Mouse (Mus musculus): ENCODE data around the gene Npas3. TPM values are rescaled to one million over a fixed set of nuclear protein-coding genes. Genes with fewer than 3 reads are reported as not detected.

Npas3 gene
- polyA plus RNA-seq, 1 experiment from 2014 or later: 26.2 TPM

DNA sequence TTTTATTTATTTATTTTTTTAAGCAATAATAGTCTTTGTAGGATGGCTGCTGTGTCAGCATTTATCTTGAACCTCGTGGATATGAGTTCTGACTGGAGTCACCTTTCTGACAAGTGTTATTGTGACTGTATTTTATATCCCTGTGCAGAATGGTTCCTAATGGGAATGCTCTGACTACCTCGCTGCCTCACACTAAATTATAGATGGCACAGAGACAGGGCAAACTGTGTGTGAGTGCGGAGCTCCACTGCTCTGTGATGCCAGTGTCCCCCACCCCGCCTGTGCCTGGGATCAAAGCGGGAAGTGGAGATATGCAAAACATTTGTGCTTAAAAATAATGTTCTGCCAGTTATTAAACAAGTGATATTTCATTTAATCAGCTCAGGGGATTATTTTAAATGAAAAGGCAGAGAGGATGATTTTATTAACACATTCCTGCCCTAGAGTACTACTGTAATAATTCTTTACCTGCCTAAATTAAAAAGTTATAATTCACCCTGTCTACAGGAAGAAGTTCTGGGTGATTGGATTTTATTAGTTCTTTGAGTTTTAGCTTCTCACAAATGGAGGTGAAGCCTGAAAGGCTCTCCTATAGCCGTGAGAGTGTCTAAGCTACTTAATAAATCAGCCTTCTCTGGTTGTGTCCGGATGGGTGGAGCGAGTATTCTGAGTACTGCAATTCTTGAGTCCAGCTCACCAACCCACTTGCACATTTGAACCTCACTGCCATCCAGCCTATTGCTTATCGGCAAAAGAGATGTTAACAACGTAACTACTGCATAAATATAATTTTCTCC, 721.1 kb downstream of the Npas3 start:
- Histone ChIP-seq H3K4me1 (peaks cover 12% of the 10 kb centered on the region), H3K27ac (no peak overlapping the region), H3K9ac (no peak overlapping the region), H3K4me3 (no peak overlapping the region), H3K9me3 (replicated peaks) (no peaks in the 10 kb centered on the region), H3K4me2 (replicated peaks) (no peak overlapping the region), H3K36me3 (no peaks in the 10 kb centered on the region), H3K27me3 (no peaks in the 10 kb centered on the region)
- WGBS: 85% methylated on average over 10 of the region's 10 CpGs
- ATAC-seq (ENCODE audit: low FRiP score): no peak

DNA sequence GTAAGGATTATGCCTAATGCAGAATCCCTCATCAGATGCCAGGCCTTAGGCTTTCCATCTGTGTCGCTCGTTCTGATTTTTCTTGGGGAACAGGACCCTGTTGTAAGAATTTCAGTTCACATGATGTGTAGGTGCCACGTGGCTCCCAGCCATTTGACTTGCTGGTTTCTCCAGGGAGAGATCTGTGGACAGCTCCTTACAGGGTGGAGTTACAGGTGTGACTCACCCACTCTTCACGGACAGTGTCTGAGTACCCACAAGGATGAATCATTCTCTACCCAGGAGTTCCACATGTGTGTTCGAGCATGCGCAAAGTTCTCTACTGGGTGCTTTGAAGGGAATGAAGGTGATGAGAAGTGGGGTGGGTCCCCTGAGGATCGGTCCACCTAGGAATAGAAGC, 722.2 kb downstream of the Npas3 start:
- Histone ChIP-seq H3K9ac (no peak overlapping the region), H3K27ac (no peak overlapping the region), H3K4me3 (no peak overlapping the region), H3K9me3 (replicated peaks) (no peaks in the 10 kb centered on the region), H3K36me3 (no peaks in the 10 kb centered on the region), H3K27me3 (no peaks in the 10 kb centered on the region), H3K4me2 (replicated peaks) (no peak overlapping the region), H3K4me1 (peaks cover 15% of the 10 kb centered on the region)
- WGBS: 92% methylated on average over 7 of the region's 7 CpGs
- no peak for ATAC-seq (ENCODE audit: low FRiP score)

DNA sequence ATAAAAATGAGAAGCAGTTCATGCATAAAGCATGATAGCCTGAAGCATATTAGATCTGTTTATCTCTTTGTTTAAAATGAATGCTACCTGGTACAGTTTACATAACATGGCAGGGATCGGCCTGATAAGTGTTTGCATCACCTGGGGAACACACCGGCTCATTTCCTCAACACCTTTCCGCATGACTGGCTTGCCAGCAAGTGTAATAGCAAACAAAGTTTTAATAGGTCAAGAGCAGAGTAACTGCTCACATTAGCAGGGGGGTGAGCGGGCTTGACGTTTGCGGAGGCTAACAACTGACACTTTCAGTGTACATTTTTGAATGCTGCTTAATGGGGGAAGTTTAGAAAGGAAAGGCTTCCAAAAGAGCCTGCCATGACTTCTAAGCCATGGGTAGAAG, 724.9 kb downstream of the Npas3 start:
- Histone ChIP-seq H3K4me2 (replicated peaks) (no peak overlapping the region), H3K4me1 (peaks cover 32% of the 10 kb centered on the region), H3K4me3 (no peak overlapping the region), H3K36me3 (no peaks in the 10 kb centered on the region), H3K9ac (no peak overlapping the region), H3K27ac (no peak overlapping the region), H3K27me3 (no peaks in the 10 kb centered on the region), H3K9me3 (replicated peaks) (no peaks in the 10 kb centered on the region)
- ATAC-seq (ENCODE audit: low FRiP score): no peak
- WGBS: 75% methylated on average over 6 of the region's 6 CpGs

DNA sequence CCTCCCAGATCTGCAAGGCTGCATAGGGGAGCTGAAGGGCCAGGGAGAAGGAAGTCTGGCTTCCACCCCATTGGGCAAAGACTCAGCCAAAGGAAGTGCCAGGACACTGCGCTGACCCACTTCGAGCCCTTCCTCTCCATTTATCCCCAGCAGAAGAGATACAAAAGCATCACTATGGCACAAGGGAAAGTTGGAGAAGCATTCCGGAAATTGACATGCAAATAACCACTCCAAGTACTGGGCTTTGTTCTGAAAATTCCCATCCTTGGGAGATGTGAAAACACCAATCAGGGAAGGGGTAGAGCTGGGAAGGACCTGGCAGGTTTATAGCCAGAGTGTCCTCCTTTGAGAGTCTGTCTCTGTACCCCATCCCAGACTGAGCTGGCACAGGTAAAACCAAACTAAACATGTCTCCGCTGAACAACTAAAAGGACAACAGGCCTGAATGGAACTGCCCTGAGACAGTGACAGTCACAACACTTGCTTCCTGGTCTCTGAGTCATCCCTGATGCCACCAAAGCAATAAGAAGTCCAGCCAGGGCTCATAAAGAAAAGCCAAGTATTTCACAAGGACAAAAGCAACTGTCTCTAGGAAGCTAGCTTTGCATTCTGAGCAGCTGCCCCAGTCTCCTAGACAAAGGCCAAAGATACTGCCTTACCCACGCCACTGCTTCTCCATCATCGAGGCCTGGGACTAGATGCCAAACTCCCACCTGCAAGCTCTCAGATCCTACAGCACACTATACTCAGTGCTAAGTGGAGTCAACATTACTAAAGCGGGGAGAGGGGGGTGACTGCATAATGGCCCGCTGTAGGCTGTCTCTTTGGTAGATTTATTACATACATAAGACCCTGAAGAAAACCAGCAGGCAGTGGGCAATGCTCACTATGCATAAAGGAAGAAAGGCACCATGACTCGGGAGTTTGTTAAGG, 733.4 kb downstream of the Npas3 start:
- Histone ChIP-seq H3K4me3 (no peak overlapping the region), H3K36me3 (no peaks in the 10 kb centered on the region), H3K4me1 (peaks cover 18% of the 10 kb centered on the region), H3K27ac (peak overlapping the region; percentile 44), H3K4me2 (replicated peaks) (no peak overlapping the region), H3K27me3 (no peaks in the 10 kb centered on the region), H3K9ac (no peak overlapping the region), H3K9me3 (replicated peaks) (no peaks in the 10 kb centered on the region)
- ATAC-seq (ENCODE audit: low FRiP score): peak; percentile 53; the same call in 1 of the 2 replicates
- 56% methylated on average over 9 of the region's 9 CpGs for WGBS

DNA sequence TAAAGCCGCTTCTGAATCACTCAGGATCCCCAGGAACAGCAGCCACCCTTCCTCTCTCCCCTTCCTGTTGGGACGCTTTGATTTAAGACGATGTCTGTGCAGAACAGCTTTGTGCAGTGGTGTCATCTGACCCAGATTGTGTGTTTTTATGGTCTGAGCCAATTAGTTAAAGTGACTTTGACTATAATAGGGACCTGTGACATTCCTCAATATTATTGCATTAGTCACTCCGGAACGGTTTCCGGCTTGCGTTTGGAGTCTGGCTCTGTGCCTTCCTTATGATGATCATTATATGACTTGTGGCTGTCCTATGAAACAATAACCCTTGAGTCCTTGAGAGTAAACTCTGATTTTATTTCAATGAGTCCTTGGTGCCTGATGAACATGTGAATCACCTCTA, 735.5 kb downstream of the Npas3 start:
- 88% methylated on average over 7 of the region's 7 CpGs for WGBS

DNA sequence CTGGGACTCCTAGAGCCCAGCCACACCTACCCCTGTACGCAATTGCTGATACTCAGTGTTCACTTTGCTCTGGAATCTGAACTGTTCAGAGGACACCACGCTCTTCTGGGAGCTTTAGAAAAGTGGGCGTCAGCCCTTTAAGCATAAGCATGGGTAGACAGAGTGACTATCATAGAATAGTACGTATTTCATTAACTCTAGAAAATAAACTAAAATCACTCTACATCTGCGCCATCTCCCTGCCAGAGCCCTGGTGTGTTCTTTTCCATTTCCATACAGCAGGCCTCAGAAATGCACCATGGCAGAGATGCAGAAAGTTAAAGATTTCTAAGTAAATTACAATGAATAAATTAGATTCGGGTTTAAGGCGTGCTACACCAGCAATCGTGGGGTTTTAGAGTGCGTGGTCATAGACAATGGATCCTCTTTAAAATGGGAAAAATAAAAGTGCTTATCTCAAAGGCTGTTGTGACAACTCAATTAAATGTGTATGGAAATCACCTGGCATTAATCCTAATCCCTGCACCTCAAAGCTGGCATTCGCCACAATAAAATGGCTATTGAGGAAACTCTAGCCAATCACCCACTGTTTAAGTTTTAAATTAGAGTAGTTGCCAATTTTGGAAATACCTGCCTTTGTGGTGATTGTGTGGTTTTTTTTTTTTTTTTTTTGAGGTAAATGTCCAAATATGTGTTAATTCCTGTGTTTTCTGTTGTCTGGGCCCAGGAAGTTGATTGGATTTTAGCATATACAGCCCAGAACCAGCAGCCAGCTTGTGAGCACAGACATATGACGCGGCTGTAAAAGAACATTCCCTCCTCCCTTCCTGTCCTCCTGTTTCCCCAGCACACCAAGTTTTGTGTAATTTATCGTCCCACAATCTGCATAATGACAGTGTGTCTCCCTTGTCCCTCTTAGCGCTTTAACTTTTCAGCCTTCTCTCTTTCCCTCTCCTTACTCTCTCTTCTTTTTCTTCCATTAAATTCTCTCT, 737.7 kb downstream of the Npas3 start:
- no peaks in the 10 kb centered on the region for H3K9me3 ChIP-seq (replicated peaks)
- 83% methylated on average over 14 of the region's 14 CpGs for WGBS
- no peaks in the 10 kb centered on the region for H3K27me3 ChIP-seq
- no peak for ATAC-seq (ENCODE audit: low FRiP score)
- no peak overlapping the region for H3K9ac ChIP-seq
- no peak overlapping the region for H3K4me3 ChIP-seq
- no peaks in the 10 kb centered on the region for H3K36me3 ChIP-seq
- peaks cover 11% of the 10 kb centered on the region; the same call in 1 of the 2 replicates for H3K4me1 ChIP-seq
- H3K4me2 ChIP-seq (replicated peaks): no peak overlapping the region
- H3K27ac ChIP-seq: 0 out of 2 replicates have a peak overlapping the region, but pooled peaks have one; percentile 23

More for the DNA sequence above, 735.5 kb downstream of the Npas3 start:
- Histone ChIP-seq H3K9me3 (replicated peaks) (no peaks in the 10 kb centered on the region), H3K4me1 (peaks cover 11% of the 10 kb centered on the region; the same call in 1 of the 2 replicates), H3K36me3 (no peaks in the 10 kb centered on the region), H3K9ac (no peak overlapping the region), H3K4me3 (no peak overlapping the region), H3K27me3 (no peaks in the 10 kb centered on the region), H3K27ac (no peak overlapping the region), H3K4me2 (replicated peaks) (no peak overlapping the region)
- ATAC-seq (ENCODE audit: low FRiP score): no peak

DNA sequence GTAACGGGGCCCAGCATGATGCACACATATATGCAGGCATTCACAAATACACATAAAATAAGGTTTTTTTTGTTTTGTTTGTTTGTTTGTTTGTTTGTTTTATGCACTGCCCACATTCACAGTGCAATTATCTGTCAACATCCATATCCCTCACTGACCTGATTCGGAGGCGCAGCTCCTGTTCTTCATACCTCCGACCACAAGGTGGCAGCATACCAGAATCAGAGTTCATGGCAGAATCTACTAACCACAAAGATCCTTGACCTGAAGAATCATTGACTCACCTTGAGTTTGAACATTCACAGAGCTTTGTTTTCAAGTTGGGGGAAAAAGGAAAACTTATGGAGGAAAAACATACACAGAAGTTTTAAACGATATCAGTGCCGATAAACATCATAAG, 743.9 kb downstream of the Npas3 start:
- Histone ChIP-seq H3K36me3 (no peaks in the 10 kb centered on the region), H3K4me1 (0 out of 2 replicates have a peak, but pooled peaks cover 3% of the 10 kb centered on the region), H3K9me3 (replicated peaks) (no peaks in the 10 kb centered on the region), H3K27me3 (no peaks in the 10 kb centered on the region), H3K4me3 (no peak overlapping the region), H3K4me2 (replicated peaks) (no peak overlapping the region), H3K27ac (no peak overlapping the region), H3K9ac (no peak overlapping the region)
- 96% methylated on average over 6 of the region's 6 CpGs for WGBS
- no peak for ATAC-seq (ENCODE audit: low FRiP score)

DNA sequence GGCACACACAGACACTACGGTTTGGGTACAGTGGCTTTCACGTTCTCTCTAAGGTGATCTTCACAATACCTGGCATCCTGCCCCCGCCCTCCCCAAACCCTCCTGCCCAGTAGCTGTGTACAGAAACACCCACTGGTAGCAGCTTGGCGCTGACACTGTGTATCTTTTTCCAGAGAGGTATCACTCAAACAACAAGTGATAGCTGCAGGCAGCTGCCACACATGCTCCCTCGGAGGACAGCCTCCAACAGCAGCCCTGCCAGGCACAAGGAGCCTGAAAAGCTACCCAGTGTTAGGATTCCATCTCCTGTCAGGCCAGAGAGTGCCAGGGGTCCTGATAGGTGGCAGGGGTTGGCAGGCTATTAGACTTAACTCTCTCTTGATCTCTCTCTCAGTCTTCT, 747.2 kb downstream of the Npas3 start:
- no peak overlapping the region for H3K4me2 ChIP-seq (replicated peaks)
- no peak for ATAC-seq (ENCODE audit: low FRiP score)
- H3K4me1 ChIP-seq: peaks cover 11% of the 10 kb centered on the region
- H3K9me3 ChIP-seq (replicated peaks): no peaks in the 10 kb centered on the region
- no peak overlapping the region for H3K9ac ChIP-seq
- no peaks in the 10 kb centered on the region for H3K36me3 ChIP-seq
- WGBS: 76% methylated on average over 5 of the region's 5 CpGs
- no peak overlapping the region for H3K4me3 ChIP-seq
- H3K27ac ChIP-seq: no peak overlapping the region
- H3K27me3 ChIP-seq: no peaks in the 10 kb centered on the region

DNA sequence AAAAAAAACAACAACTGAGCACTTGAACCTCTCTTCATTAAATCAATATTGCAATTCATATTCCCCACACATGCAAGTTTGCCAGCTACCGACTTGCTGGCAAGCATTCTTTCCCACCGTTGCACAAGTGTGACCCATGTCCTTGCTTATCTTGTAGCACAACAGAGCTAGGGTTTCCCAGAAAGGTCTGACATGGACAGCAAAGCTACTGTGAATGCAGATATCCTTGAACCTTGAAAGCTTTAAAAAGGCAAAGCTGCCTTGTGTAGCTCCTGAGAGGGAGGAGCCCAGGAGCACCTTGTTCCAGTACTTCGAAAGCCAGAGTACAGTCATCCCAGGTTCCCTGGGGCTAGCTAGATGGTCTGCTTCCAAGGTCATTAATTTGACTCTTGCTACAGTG, 748.7 kb downstream of the Npas3 start:
- no peaks in the 10 kb centered on the region for H3K27me3 ChIP-seq

DNA sequence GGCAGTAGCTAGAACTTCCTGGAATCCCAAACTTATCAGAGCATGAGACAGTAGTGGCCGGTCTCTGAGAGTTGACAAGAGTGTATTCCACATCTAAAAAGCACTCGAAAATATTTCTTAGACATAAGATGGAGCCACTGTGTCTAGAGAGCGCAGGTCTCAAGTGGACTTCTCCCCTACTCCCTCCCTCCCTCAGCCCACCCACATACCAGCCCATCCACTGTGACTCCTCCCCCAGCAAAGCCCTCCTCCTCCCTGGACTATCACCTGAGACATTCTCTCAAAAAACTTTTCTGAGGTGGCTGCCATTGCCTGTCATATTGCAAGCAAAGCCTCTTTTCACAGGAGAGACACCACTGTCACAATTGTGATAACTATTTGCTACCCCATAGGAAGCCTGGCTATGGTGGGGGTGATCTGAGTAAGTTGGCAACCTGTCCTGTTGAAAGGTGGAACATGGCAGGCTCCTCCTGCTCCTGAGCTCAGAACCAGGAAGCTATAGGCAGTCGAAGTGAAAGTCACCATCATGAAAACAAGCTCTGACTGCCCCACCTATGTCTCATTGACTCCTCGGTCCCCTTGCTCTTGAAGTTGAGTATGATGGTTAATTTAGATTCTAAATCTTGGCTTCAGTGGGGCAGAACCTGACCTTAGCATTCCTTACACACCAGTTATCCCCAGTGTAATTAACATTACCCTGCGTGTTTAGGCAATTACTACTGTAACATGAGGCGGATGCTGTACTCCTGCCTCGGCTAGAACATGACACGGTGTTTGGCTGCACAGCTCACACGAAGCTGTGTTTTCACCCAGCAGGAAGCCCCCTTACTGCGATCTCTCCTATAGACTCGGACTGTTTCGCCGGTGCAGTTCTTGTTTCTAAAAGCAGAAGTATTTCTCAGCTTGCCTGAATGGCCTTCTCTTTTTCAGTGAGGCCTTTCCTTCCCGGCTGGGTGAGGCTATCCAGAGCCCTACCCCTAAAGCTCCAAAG, 751.5 kb downstream of the Npas3 start:
- 53% methylated on average over 15 of the region's 15 CpGs for WGBS
- 0 out of 2 replicates have a peak, but pooled peaks cover 4% of the 10 kb centered on the region for H3K36me3 ChIP-seq
- H3K27ac ChIP-seq: 0 out of 2 replicates have a peak overlapping the region, but pooled peaks have one; percentile 35
- H3K4me3 ChIP-seq: no peak overlapping the region
- no peaks in the 10 kb centered on the region for H3K9me3 ChIP-seq (replicated peaks)
- ATAC-seq (ENCODE audit: low FRiP score): no peak
- no peak overlapping the region for H3K9ac ChIP-seq
- no peaks in the 10 kb centered on the region for H3K27me3 ChIP-seq
- H3K4me2 ChIP-seq (replicated peaks): no peak overlapping the region
- H3K4me1 ChIP-seq: peaks cover 11% of the 10 kb centered on the region

More for the DNA sequence above, 748.7 kb downstream of the Npas3 start:
- Histone ChIP-seq H3K4me3 (no peak overlapping the region), H3K4me2 (replicated peaks) (no peak overlapping the region), H3K36me3 (no peaks in the 10 kb centered on the region), H3K4me1 (peaks cover 11% of the 10 kb centered on the region), H3K9me3 (replicated peaks) (no peaks in the 10 kb centered on the region), H3K9ac (no peak overlapping the region), H3K27ac (no peak overlapping the region)
- WGBS: 95% methylated on average over 3 of the region's 3 CpGs
- no peak for ATAC-seq (ENCODE audit: low FRiP score)

DNA sequence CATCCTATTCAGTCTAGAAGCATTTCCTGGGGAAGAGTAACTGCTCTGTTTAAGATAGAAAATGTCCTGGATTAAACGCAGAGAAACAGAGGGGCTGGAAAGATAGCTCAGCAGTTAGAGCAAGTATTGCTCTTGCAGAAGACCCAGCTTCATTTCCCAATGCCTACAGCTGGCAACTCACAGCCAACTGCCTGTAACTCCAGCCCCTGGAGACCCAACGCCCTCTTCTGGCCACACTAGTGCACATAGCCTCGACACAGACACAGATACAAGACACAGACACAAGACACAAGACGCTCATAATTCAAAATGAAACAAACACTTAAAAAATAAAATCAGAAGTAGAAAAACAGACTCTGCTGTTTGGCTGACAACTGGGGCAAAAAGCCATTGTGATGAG, 754.0 kb downstream of the Npas3 start:
- Histone ChIP-seq H3K27ac (no peak overlapping the region), H3K36me3 (0 out of 2 replicates have a peak, but pooled peaks cover 4% of the 10 kb centered on the region), H3K4me1 (peaks cover 11% of the 10 kb centered on the region), H3K4me3 (no peak overlapping the region), H3K27me3 (no peaks in the 10 kb centered on the region), H3K9me3 (replicated peaks) (no peaks in the 10 kb centered on the region), H3K9ac (no peak overlapping the region), H3K4me2 (replicated peaks) (no peak overlapping the region)
- no peak for ATAC-seq (ENCODE audit: low FRiP score)
- WGBS: 70% methylated on average over 4 of the region's 4 CpGs

Measured in hindbrain, embryonic 12.5 days (tissue).